Mouse (Mus musculus): ENCODE results near the gene Adamts1. TPM values are rescaled to one million over a fixed set of nuclear protein-coding genes. Genes with fewer than 3 reads are reported as not detected.

The Adamts1 gene
- polyA plus RNA-seq, 1 experiment from 2014 or later: 30.8 TPM

DNA sequence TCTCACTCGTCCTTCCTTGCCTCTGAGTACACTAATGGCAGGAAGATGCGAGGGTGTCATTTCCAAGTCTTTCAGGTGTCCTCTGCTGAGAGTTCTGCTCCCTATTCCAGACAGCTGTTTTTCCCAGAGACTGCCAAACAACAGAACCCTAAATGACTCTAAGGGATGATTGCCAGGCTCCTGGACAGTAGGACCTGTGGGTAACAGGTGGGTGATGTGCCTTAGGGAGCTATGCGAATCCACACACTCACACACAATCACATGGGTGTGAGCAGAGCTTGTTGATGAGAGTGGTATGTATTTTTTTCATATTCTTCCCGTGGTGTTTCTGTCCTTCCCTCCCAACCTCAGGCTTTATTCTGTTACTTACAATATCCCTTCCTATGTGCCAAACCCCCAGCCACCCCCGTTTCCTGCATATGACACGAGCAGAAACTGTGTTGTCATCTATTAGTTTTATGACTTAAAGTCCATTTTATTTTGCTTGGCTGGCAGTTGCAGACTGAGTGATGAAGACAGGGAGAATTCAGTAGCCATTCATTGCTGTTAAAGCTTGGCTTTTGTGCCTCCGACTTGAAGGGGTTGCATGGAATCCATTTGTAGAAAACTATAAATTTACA lies 41.8 kb downstream of the Adamts1 start:
- H3K27me3 ChIP-seq (replicated peaks; ENCODE audit: control insufficient read depth, insufficient read depth, low read length): no peaks in the 10 kb centered on the region
- ATAC-seq (replicated peaks; ENCODE audit: low FRiP score, low TSS enrichment, low read depth): no peak
- H3K27ac ChIP-seq (ENCODE audit: low read depth): no peak overlapping the region
- WGBS: 67% methylated on average over 7 of the region's 7 CpGs
- no peak overlapping the region for H3K4me2 ChIP-seq (ENCODE audit: low read length)
- no peak overlapping the region for H3K9ac ChIP-seq (ENCODE audit: low read length)
- peaks cover 11% of the 10 kb centered on the region; the same call in 1 of the 2 replicates for H3K4me1 ChIP-seq (replicated peaks; ENCODE audit: control insufficient read depth, insufficient read depth, low read length)
- no peak for DNase-seq (ENCODE audit: low spot score)
- no peak overlapping the region for H3K4me3 ChIP-seq (ENCODE audit: low read depth, low read length)
- H3K9me3 ChIP-seq (ENCODE audit: control insufficient read depth, low read length): no peaks in the 10 kb centered on the region
- H3K36me3 ChIP-seq (ENCODE audit: control insufficient read depth, insufficient read depth, low read length): no peaks in the 10 kb centered on the region

DNA sequence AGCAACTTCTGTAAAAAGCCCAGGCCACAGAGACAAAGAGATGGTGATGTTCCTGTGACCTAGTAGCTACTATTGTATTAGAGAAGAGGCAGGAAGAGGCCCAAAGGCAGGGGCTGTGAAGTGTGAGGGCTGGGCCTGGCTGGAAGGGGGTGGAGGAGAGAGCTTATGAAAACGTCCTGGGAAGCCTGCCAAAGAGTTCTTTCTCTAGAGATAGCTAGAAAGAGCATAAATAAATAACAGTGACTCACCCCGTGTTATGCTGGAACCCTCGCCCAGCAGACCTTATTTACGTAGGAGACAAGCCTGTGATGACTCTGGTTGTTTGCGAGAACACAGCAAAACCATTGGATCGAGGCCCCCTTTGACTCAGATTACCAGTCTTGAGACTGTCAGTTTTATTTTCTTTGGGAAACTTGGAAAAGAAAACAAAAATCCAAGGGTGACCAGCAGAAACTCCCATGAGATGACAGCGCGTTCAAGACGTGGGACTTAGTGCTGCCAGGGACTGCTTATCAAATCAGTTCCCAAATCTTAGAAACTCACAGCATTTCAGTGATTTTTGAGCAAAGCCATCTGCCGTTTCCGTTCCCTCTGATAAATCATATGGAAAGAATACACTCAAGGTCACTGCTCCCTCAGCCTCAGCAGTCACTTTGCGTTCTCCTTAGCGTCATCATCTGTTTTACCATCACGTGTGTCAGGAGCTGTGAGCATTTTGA lies 46.7 kb downstream of the Adamts1 start:
- ATAC-seq (replicated peaks; ENCODE audit: low FRiP score, low TSS enrichment, low read depth): peak; percentile 62
- H3K9ac ChIP-seq (ENCODE audit: low read length): no peak overlapping the region
- H3K4me2 ChIP-seq (ENCODE audit: low read length): peak overlapping the region; percentile 13; the same call in 1 of the 2 replicates

DNA sequence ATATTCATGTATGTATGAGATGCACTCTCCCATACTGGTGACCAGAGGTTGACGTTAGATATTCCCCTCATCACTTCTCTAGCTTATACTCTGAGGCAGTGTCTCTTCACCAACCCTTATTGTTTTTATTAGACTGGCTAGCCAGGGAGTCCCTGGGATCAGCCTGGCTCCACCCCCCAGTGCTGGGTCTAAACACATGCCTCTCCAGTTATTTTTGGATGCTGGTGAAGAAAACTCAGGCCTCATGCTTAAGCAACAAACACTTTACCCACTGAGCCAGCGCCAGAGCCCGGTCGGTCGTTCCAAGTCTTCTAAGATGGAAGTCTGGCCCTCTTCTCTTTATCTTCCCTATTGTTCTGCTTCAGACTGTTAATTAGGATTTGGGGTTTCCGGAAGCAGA lies 53.6 kb downstream of the Adamts1 start:
- Histone ChIP-seq H3K27me3 (replicated peaks; ENCODE audit: control insufficient read depth, insufficient read depth, low read length) (no peaks in the 10 kb centered on the region), H3K9me3 (ENCODE audit: control insufficient read depth, low read length) (no peaks in the 10 kb centered on the region), H3K4me2 (ENCODE audit: low read length) (no peak overlapping the region), H3K9ac (ENCODE audit: low read length) (no peak overlapping the region), H3K27ac (ENCODE audit: low read depth) (no peak overlapping the region), H3K4me1 (replicated peaks; ENCODE audit: control insufficient read depth, insufficient read depth, low read length) (peaks cover 3% of the 10 kb centered on the region; the same call in 1 of the 2 replicates), H3K36me3 (ENCODE audit: control insufficient read depth, insufficient read depth, low read length) (no peaks in the 10 kb centered on the region), H3K4me3 (ENCODE audit: low read depth, low read length) (no peak overlapping the region)
- 84% methylated on average over 6 of the region's 6 CpGs for WGBS
- DNase-seq (ENCODE audit: low spot score): no peak
- no peak for ATAC-seq (replicated peaks; ENCODE audit: low FRiP score, low TSS enrichment, low read depth)

More for the DNA sequence above, 46.7 kb downstream of the Adamts1 start:
- Histone ChIP-seq H3K27me3 (replicated peaks; ENCODE audit: control insufficient read depth, insufficient read depth, low read length) (no peaks in the 10 kb centered on the region), H3K36me3 (ENCODE audit: control insufficient read depth, insufficient read depth, low read length) (no peaks in the 10 kb centered on the region), H3K4me1 (replicated peaks; ENCODE audit: control insufficient read depth, insufficient read depth, low read length) (peaks cover 15% of the 10 kb centered on the region), H3K4me3 (ENCODE audit: low read depth, low read length) (no peak overlapping the region), H3K27ac (ENCODE audit: low read depth) (peak overlapping the region; percentile 78), H3K9me3 (ENCODE audit: control insufficient read depth, low read length) (no peaks in the 10 kb centered on the region)
- WGBS: 21% methylated on average over 14 of the region's 14 CpGs
- peak; percentile 66 for DNase-seq (ENCODE audit: low spot score)

DNA sequence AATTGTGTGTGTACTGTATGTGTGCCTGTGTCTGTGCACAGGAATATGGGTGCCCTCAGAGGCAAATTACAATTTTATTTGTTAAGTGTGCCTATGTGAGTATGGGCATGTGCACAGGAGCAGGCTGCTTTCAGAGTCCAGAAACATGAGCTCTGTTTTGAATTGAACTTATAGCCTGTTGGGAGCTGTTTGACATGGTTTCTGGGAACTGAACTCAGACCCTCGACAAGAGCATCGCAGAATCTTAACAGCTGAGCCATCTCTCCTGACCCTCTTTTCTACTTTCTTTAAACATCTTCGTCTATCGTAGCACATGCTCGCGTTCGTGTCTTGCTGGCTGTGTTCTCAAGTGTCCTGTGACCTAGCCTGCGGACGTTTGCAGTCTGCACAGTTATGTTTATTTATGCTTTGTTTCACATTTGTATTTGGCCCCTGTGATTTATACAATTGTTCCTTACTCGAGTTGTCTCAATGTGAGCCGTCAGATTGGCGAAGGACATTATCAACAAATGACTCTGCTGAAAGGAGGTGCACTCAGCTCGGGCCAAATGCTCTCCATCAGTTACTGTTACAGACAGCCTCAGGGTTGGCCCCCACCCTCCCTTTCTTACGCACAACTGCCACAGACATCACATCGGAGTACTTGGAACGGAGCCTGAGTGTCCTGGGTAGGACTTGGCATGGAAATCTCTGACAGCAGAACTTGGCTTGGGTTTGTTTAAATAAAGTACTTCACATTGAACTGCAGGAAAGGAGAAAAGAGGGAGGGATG lies 55.1 kb downstream of the Adamts1 start:
- WGBS: 27% methylated on average over 16 of the region's 16 CpGs
- ATAC-seq (replicated peaks; ENCODE audit: low FRiP score, low TSS enrichment, low read depth): peak; percentile 74
- Histone ChIP-seq H3K4me2 (ENCODE audit: low read length) (peak overlapping the region; percentile 23), H3K9ac (ENCODE audit: low read length) (no peak overlapping the region), H3K4me1 (replicated peaks; ENCODE audit: control insufficient read depth, insufficient read depth, low read length) (peaks cover 3% of the 10 kb centered on the region; the same call in 1 of the 2 replicates), H3K4me3 (ENCODE audit: low read depth, low read length) (no peak overlapping the region), H3K27me3 (replicated peaks; ENCODE audit: control insufficient read depth, insufficient read depth, low read length) (no peaks in the 10 kb centered on the region), H3K9me3 (ENCODE audit: control insufficient read depth, low read length) (no peaks in the 10 kb centered on the region), H3K36me3 (ENCODE audit: control insufficient read depth, insufficient read depth, low read length) (no peaks in the 10 kb centered on the region), H3K27ac (ENCODE audit: low read depth) (peak overlapping the region; percentile 10; the same call in 1 of the 2 replicates)
- DNase-seq (ENCODE audit: low spot score): peak; percentile 65

DNA sequence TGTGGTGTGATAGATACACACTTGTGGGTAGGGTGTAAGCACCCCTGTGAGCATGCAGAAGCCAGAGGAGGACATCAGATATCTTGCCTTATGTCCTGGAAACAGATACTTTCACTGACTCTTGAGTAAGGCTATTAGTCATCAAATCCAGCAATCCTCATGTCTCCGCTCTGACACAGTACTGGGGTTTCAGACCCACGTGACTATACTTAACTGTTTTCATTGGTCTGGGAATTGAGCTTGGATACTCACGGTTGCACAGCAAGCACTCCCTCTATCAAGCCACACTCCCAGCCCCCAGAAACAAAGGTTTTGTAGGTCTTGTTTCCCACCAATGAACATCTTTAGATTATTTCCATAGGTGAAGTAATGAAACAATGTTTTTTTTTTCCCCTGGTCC lies 56.5 kb downstream of the Adamts1 start:
- Histone ChIP-seq H3K9ac (ENCODE audit: low read length) (no peak overlapping the region), H3K4me2 (ENCODE audit: low read length) (no peak overlapping the region), H3K27ac (ENCODE audit: low read depth) (no peak overlapping the region), H3K4me1 (replicated peaks; ENCODE audit: control insufficient read depth, insufficient read depth, low read length) (peaks cover 3% of the 10 kb centered on the region; the same call in 1 of the 2 replicates), H3K27me3 (replicated peaks; ENCODE audit: control insufficient read depth, insufficient read depth, low read length) (no peaks in the 10 kb centered on the region), H3K4me3 (ENCODE audit: low read depth, low read length) (no peak overlapping the region), H3K9me3 (ENCODE audit: control insufficient read depth, low read length) (no peaks in the 10 kb centered on the region), H3K36me3 (ENCODE audit: control insufficient read depth, insufficient read depth, low read length) (no peaks in the 10 kb centered on the region)
- no peak for DNase-seq (ENCODE audit: low spot score)
- WGBS: 83% methylated on average over 3 of the region's 3 CpGs
- ATAC-seq (replicated peaks; ENCODE audit: low FRiP score, low TSS enrichment, low read depth): no peak

Other genes with a start within 250 kb of the Adamts1 start
- 4.7 and 6.0 TPM in 2 replicates for gene Cyyr1, start 249.7 kb downstream of the Adamts1 start, polyA plus RNA-seq (2014; fragmentation: Nextera tagmentation; extraction: Ambion mirVana)
- gene Adamts5, start 98.7 kb upstream of the Adamts1 start, polyA plus RNA-seq (2014; fragmentation: Nextera tagmentation; extraction: Ambion mirVana): 0.62 and 1.2 TPM in 2 replicates